Mouse (Mus musculus) midbrain, postnatal 0 days (tissue): ENCODE data around the gene Zfp511. TPM values are rescaled to one million over a fixed set of nuclear protein-coding genes. Genes with fewer than 3 reads are reported as not detected.

Source experiments
- ATAC-seq: fragments of 200-750 bp; cut with Nextera tagmentation; 2 replicates; pipeline ENCODE4 v1.8.0; 2017; ENCODE audit warnings: moderate number of reproducible peaks, mild to moderate bottlenecking, moderate TSS enrichment, moderate library complexity; ENCODE audit not compliant: low FRiP score
- DNase-seq: peaks from one replicate; pipeline ENCODE4 v3.0.0-alpha.2; 2015; ENCODE audit warnings: low spot score
- H3K27ac ChIP-seq: fragments of 300-500 bp; sonication (generic); 2 replicates; pipeline ENCODE4 v1.5.1; 2014; ENCODE audit warnings: low read depth, mild to moderate bottlenecking, low read length, mixed read lengths
- H3K27me3 ChIP-seq: fragments of 300-500 bp; sonication (generic); 2 replicates; pipeline ENCODE4 v1.6.1; 2014; ENCODE audit warnings: low read length, control low read depth, mixed read lengths; ENCODE audit not compliant: insufficient read depth
- H3K36me3 ChIP-seq: fragments of 300-500 bp; sonication (generic); 2 replicates; pipeline ENCODE4 v1.6.1; 2014; ENCODE audit warnings: low read length, control low read depth, mixed read lengths; ENCODE audit not compliant: insufficient read depth
- H3K4me1 ChIP-seq: fragments of 300-500 bp; sonication (generic); 2 replicates; pipeline ENCODE4 v1.6.1; 2014; ENCODE audit warnings: mild to moderate bottlenecking, control low read depth, antibody characterized with exemption, low read length, mixed read lengths; ENCODE audit not compliant: insufficient read depth
- H3K4me2 ChIP-seq: fragments of 300-500 bp; sonication (generic); 2 replicates; pipeline ENCODE4 v1.6.1; 2014; ENCODE audit warnings: low read depth, mild to moderate bottlenecking, low read length, mixed read lengths; ENCODE audit not compliant: poor library complexity, severe bottlenecking
- H3K4me3 ChIP-seq: fragments of 300-500 bp; sonication (generic); 2 replicates; pipeline ENCODE4 v1.5.1; 2014; ENCODE audit warnings: low read depth, mild to moderate bottlenecking, low read length, moderate library complexity
- H3K9ac ChIP-seq: fragments of 300-500 bp; sonication (generic); replicated peaks from 2 replicates; pipeline ENCODE4 v1.6.1; 2014; ENCODE audit warnings: mild to moderate bottlenecking, low read length, moderate library complexity, mixed read lengths; ENCODE audit not compliant: poor library complexity, severe bottlenecking
- H3K9me3 ChIP-seq: fragments of 300-500 bp; sonication (generic); 2 replicates; pipeline ENCODE4 v1.6.1; 2016; ENCODE audit warnings: low read length, control low read depth
- CTCF ChIP-seq: IDR thresholded peaks from 2 replicates; pipeline ENCODE4 v1.5.1; 2016; ENCODE audit warnings: antibody characterized with exemption, mild to moderate bottlenecking
- WGBS: fragments of 180-500 bp; shearing (Covaris S2); extraction: QIAGEN DNeasy Blood & Tissue Kit; methylation state at CpG from one replicate; pipeline ENCODE4 v1.1.7; 2014; 5-methylcytosine and 5-hydroxymethylcytosine counted together
- microRNA-seq: library from miRNA; unstranded; fragments of <30 nt; microRNA quantifications from one replicate; pipeline ENCODE4, GENCODE M21; 2016; ENCODE audit warnings: borderline number of aligned reads
- polyA plus RNA-seq: library from polyadenylated mRNA; unstranded; fragments of >200 nt; fragmentation: Nextera tagmentation; extraction: Ambion mirVana; gene quantifications from 2 replicates; pipeline ENCODE4 v1.2.1, GENCODE M21; 2015
- total RNA-seq: library from RNA; depleted of rRNA; stranded (reverse); fragments of >200 nt; gene quantifications from 2 replicates; pipeline ENCODE4 v1.2.3, GENCODE M21; 2014; rRNA removed

Gene Zfp511
- total and polyA plus RNA-seq, 2 experiments from 2014 or later, result 33.6 to 68.5 TPM

GRCm38 (mm10) chr7:140078711-140079110, 42.5 kb downstream of the Zfp511 start:
- peak; percentile 91 for TF ChIP-seq CTCF
- ATAC-seq (no peak), DNase-seq (peak; percentile 85)
- Histone ChIP-seq H3K27ac (no peak overlapping the region), H3K9ac (no peak overlapping the region), H3K27me3 (no peaks in the 10 kb centered on the region; the same call in 1 of the 2 replicates), H3K4me3 (no peak overlapping the region), H3K4me2 (0 out of 2 replicates have a peak overlapping the region, but pooled peaks have one; percentile 71), H3K4me1 (peaks cover 7% of the 10 kb centered on the region; the same call in 1 of the 2 replicates), H3K36me3 (no peaks in the 10 kb centered on the region), H3K9me3 (no peaks in the 10 kb centered on the region)
- WGBS, result 9% methylated on average over 5 of the region's 5 CpGs

GRCm38 (mm10) chr7:140080503-140081156, 44.4 kb downstream of the Zfp511 start:
- TF ChIP-seq CTCF, result peak; percentile 53
- ATAC-seq, result peak; percentile 76
- H3K27me3 ChIP-seq, result no peaks in the 10 kb centered on the region; the same call in 1 of the 2 replicates
- peaks cover 7% of the 10 kb centered on the region; the same call in 1 of the 2 replicates for H3K4me1 ChIP-seq
- H3K4me3 ChIP-seq, result peak overlapping the region; percentile 44
- WGBS, result 2% methylated on average over 24 of the region's 24 CpGs
- no peaks in the 10 kb centered on the region for H3K9me3 ChIP-seq
- peak overlapping the region; percentile 84 for H3K27ac ChIP-seq
- H3K4me2 ChIP-seq, result peak overlapping the region; percentile 71
- peak overlapping the region; percentile 69 for H3K9ac ChIP-seq
- DNase-seq, result peak; percentile 97
- no peaks in the 10 kb centered on the region for H3K36me3 ChIP-seq

- Histone ChIP-seq H3K9me3 (no peaks in the 10 kb centered on the region), H3K4me2 (peak overlapping the region; percentile 71), H3K36me3 (no peaks in the 10 kb centered on the region), H3K4me1 (peaks cover 7% of the 10 kb centered on the region; the same call in 1 of the 2 replicates), H3K4me3 (peak overlapping the region; percentile 44), H3K27me3 (no peaks in the 10 kb centered on the region; the same call in 1 of the 2 replicates), H3K27ac (peak overlapping the region; percentile 84), H3K9ac (peak overlapping the region; percentile 69)
- ATAC-seq (peak; percentile 73), DNase-seq (peak; percentile 62)
- WGBS, result 4% methylated on average over 20 of the region's 20 CpGs
- no peak for TF ChIP-seq CTCF
These were observed 45.4 kb downstream of the Zfp511 start for GRCm38 (mm10) chr7:140081408-140082241.

GRCm38 (mm10) chr7:140082242-140082678, 46.1 kb downstream of the Zfp511 start, which contains the start of gene Caly:
Gene Caly (minus strand): TSS chr7:140082548.
- peak; percentile 90 for ATAC-seq
- TF ChIP-seq CTCF, result peak; percentile 92
- H3K4me1 ChIP-seq, result peaks cover 7% of the 10 kb centered on the region; the same call in 1 of the 2 replicates
- H3K27me3 ChIP-seq, result no peaks in the 10 kb centered on the region; the same call in 1 of the 2 replicates
- peak within 1 kb of the TSS; percentile 84 for H3K27ac ChIP-seq
- no peaks in the 10 kb centered on the region for H3K36me3 ChIP-seq
- peak within 1 kb of the TSS; percentile 69 for H3K9ac ChIP-seq
- H3K4me2 ChIP-seq, result peak within 1 kb of the TSS; percentile 71
- 2% methylated on average over 18 of the region's 18 CpGs for WGBS
- DNase-seq, result peak; percentile 96
- H3K4me3 ChIP-seq, result peak within 1 kb of the TSS; percentile 44
- H3K9me3 ChIP-seq, result no peaks in the 10 kb centered on the region

Small RNA genes within 50 kb of the gene (microRNA-seq; reads per million reads assigned to microRNA genes)
- gene Mir7062, result 1.3 reads per million

Other genes starting within 250 kb of the Zfp511 start
- 22.0 and 27.8 TPM in 2 replicates for gene Adgra1, start 202.2 kb upstream of the Zfp511 start, total RNA-seq
- 47.6 and 55.3 TPM in 2 replicates for gene Adgra1, start 202.2 kb upstream of the Zfp511 start, polyA plus RNA-seq
- 71.5 and 80.6 TPM in 2 replicates for gene Kndc1, start 141.7 kb upstream of the Zfp511 start, total RNA-seq
- gene Kndc1, start 141.7 kb upstream of the Zfp511 start, polyA plus RNA-seq, result 20.2 and 22.4 TPM in 2 replicates
- not detected in 2 replicates for gene Utf1, start 92.6 kb upstream of the Zfp511 start, total RNA-seq
- not detected in 2 replicates for gene Utf1, start 92.6 kb upstream of the Zfp511 start, polyA plus RNA-seq
- gene 6430531B16Rik, start 57.6 kb upstream of the Zfp511 start, total RNA-seq, result 1.0 and 1.6 TPM in 2 replicates
- gene 6430531B16Rik, start 57.6 kb upstream of the Zfp511 start, polyA plus RNA-seq, result 1.5 and 1.6 TPM in 2 replicates
- gene Adam8, start 43.8 kb upstream of the Zfp511 start, total RNA-seq, result 1.2 and 2.7 TPM in 2 replicates
- 0.42 and 0.53 TPM in 2 replicates for gene Adam8, start 43.8 kb upstream of the Zfp511 start, polyA plus RNA-seq
- 66.9 and 70.1 TPM in 2 replicates for gene Tubgcp2, start 278 bp downstream of the Zfp511 start, total RNA-seq
- gene Tubgcp2, start 278 bp downstream of the Zfp511 start, polyA plus RNA-seq, result 61.6 and 65.2 TPM in 2 replicates
- 0.16 and 0.47 TPM in 2 replicates for gene Msx3, start 12.7 kb downstream of the Zfp511 start, total RNA-seq
- gene Msx3, start 12.7 kb downstream of the Zfp511 start, polyA plus RNA-seq, result 0.10 TPM in 1 of 2 replicates, not detected in the other
- gene Caly, start 46.2 kb downstream of the Zfp511 start, total RNA-seq, result 404 and 435 TPM in 2 replicates
- gene Caly, start 46.2 kb downstream of the Zfp511 start, polyA plus RNA-seq, result 595 and 645 TPM in 2 replicates
- gene Prap1, start 57.0 kb downstream of the Zfp511 start, total RNA-seq, result not detected in 2 replicates
- gene Prap1, start 57.0 kb downstream of the Zfp511 start, polyA plus RNA-seq, result not detected in 2 replicates
- gene Fuom, start 66.0 kb downstream of the Zfp511 start, total RNA-seq, result 26.0 and 47.0 TPM in 2 replicates
- gene Fuom, start 66.0 kb downstream of the Zfp511 start, polyA plus RNA-seq, result 46.1 and 47.6 TPM in 2 replicates
- 8.7 and 12.5 TPM in 2 replicates for gene Paox, start 79.4 kb downstream of the Zfp511 start, total RNA-seq
- 6.9 and 8.6 TPM in 2 replicates for gene Paox, start 79.4 kb downstream of the Zfp511 start, polyA plus RNA-seq
- gene Echs1, start 80.1 kb downstream of the Zfp511 start, total RNA-seq, result 75.5 and 78.1 TPM in 2 replicates
- 108 and 119 TPM in 2 replicates for gene Echs1, start 80.1 kb downstream of the Zfp511 start, polyA plus RNA-seq
- gene Mtg1, start 101.2 kb downstream of the Zfp511 start, total RNA-seq, result 9.9 and 10.0 TPM in 2 replicates
- 31.3 and 33.7 TPM in 2 replicates for gene Mtg1, start 101.2 kb downstream of the Zfp511 start, polyA plus RNA-seq
- 63.9 and 70.5 TPM in 2 replicates for gene Sprn, start 118.5 kb downstream of the Zfp511 start, total RNA-seq
- 34.9 and 38.3 TPM in 2 replicates for gene Sprn, start 118.5 kb downstream of the Zfp511 start, polyA plus RNA-seq
- not detected in 2 replicates for gene Olfr522, start 128.4 kb downstream of the Zfp511 start, total RNA-seq
- not detected in 2 replicates for gene Olfr522, start 128.4 kb downstream of the Zfp511 start, polyA plus RNA-seq
- not detected in 2 replicates for gene Olfr523, start 136.8 kb downstream of the Zfp511 start, total RNA-seq
- gene Olfr523, start 136.8 kb downstream of the Zfp511 start, polyA plus RNA-seq, result 0.05 TPM in 1 of 2 replicates, not detected in the other
- not detected in 2 replicates for gene Olfr524, start 169.6 kb downstream of the Zfp511 start, total RNA-seq
- gene Olfr524, start 169.6 kb downstream of the Zfp511 start, polyA plus RNA-seq, result not detected in 2 replicates
- gene Cd163l1, start 181.9 kb downstream of the Zfp511 start, total RNA-seq, result not detected in 2 replicates
- gene Cd163l1, start 181.9 kb downstream of the Zfp511 start, polyA plus RNA-seq, result not detected in 2 replicates
- gene 5830411N06Rik, start 210.9 kb downstream of the Zfp511 start, total RNA-seq, result not detected in 2 replicates
- 0.04 TPM in 1 of 2 replicates, not detected in the other for gene 5830411N06Rik, start 210.9 kb downstream of the Zfp511 start, polyA plus RNA-seq